Mouse (Mus musculus): ENCODE measurements at regions not wholly inside any gene's neighbourhood (a gene's known extent, or its start where the extent isn't known, plus 50 kb on each side); places are given as distances from the start of the nearest gene placed in this dataset.
"Not testable (repeated sequence)": the region's sequence is repeated elsewhere in the genome, so short reads cannot be mapped to it uniquely, and the experiment has no call there.

DNA sequence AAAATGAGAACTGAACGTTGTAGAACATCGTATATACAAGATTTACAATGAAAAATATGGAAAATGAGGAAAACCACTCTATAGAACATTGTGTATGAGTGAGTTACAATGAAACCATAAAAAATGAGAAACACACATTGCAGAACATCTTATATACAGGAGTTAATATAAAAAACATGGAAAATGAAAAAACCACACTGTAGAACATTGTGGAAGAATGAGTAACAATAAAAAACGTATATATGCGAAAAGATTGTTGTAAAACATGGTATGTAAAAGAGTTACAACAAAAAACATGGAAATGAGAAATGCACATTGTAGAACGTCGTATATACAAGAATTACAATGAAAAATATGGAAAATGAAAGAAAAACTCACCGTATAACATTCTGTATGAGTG, 301.2 kb downstream of the Gm3376 start:
- DNase-seq (ENCODE audit: low read depth, low spot score), result peak; percentile 22

DNA sequence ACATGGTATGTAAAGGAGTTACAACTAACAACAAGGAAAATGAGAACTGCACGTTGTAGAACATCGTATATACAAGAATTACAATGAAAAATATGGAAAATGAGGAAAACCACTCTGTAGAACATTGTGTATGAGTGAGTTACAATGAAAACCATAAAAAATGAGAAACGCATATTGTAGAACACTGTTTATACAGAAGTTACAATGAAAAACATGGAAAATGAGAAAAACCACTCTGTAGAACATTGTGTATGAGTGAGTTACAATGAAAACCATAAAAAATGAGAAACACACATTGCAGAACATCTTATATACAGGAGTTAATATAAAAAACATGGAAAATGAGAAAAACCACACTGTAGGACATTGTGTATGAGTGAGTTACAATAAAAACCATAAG, 302.1 kb downstream of the Gm3376 start:
- not testable (repeated sequence) for DNase-seq (ENCODE audit: low read depth, low spot score)
